Comparison of ENCODE assay signal across 9 mouse cellular contexts in the genomic region with DNA sequence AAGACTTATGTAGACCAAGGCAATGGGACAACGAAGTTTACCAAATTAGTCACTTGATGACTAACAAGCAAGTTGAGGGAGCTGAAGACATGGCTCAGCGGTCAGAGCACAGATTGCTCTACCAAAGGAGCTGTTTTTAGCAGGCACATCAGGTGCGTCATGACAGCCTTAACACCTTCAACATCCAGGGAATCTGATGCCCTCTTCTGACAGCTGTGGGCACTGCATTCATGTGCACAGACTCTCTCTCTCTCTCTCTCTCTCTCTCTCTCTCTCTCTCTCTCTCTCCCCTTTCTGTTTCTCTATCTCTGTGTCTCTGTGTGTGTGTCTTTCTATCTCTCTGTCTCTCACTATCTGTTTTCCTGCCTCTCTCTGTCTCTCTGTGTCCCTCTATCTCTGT. TPM values are rescaled to one million over a fixed set of nuclear protein-coding genes. Genes with fewer than 3 reads are reported as not detected.
A peak's percentile ranks its signal among the peaks of the same experiment; 100 is the strongest.
DNase-seq lines count a peak whose midpoint lies in the region; ATAC-seq and TF ChIP-seq lines count a peak whose summit lies in the region.
"Had no signal": no experiment of that assay in that cellular context is flagged by ENCODE, and none has a peak within 500 bp of the region (broad histone marks: within the 10 kb centered on the region; RNA-seq: fewer than 3 reads in every experiment).

No protein-coding gene starts in this region.

- WGBS in heart, embryonic 11.5 days (ENCODE audit: insufficient replicate concordance), result 56% methylated on average over 3 of the region's 3 CpGs
- WGBS in olfactory bulb, adult 2 months, result 45% methylated on average over 3 of the region's 3 CpGs
- 75% methylated on average over 3 of the region's 3 CpGs for WGBS in hindbrain, embryonic 13.5 days
- WGBS in forebrain, embryonic 10.5 days, result 70% methylated on average over 3 of the region's 3 CpGs

- H3K4me1 ChIP-seq in heart, embryonic 11.5 days (ENCODE audit: control insufficient read depth, insufficient read depth, low read length), result no peaks in the 10 kb centered on the region
- H3K4me1 ChIP-seq in MEL (ENCODE audit: control insufficient read depth in 1 of 2, insufficient read depth in 2 of 2, low read length in 2 of 2), result no peaks in the 10 kb centered on the region
- H3K4me1 ChIP-seq in olfactory bulb, adult 2 months (ENCODE audit: control insufficient read depth, insufficient read depth, low read length), result peaks cover 8% of the 10 kb centered on the region
- H3K4me1 ChIP-seq in hindbrain, embryonic 13.5 days (replicated peaks), result 0 out of 2 replicates have a peak, but pooled peaks cover 8% of the 10 kb centered on the region
- H3K4me1 ChIP-seq in forebrain, embryonic 10.5 days, result peaks cover 27% of the 10 kb centered on the region
- H3K4me1 ChIP-seq: heart, embryonic 15.5 days had no signal

- no peak for TF ChIP-seq POLR2A in MEL (IDR thresholded peaks at IDR 0.05; ENCODE audit: control insufficient read depth in 1 of 2, insufficient read depth in 1 of 2, low read depth in 1 of 2, low read length in 2 of 2, poor library complexity in 1 of 2)
- no peak for TF ChIP-seq POLR2A in olfactory bulb, adult 2 months (IDR thresholded peaks at IDR 0.05; ENCODE audit: insufficient read depth, low read depth, low read length)

- peak; percentile 59 to 60 (median 59) for TF ChIP-seq CTCF in MEL (IDR thresholded peaks at IDR 0.05 in 2 of 3, conservative IDR thresholded peaks at IDR 0.05 in 1 of 3; ENCODE audit: control insufficient read depth in 1 of 3, insufficient read depth in 1 of 3, low read depth in 2 of 3, low read length in 3 of 3, poor library complexity in 1 of 3, severe bottlenecking in 1 of 3)
- no peak for TF ChIP-seq CTCF in olfactory bulb, adult 2 months (IDR thresholded peaks at IDR 0.05; ENCODE audit: insufficient read depth, low read depth, low read length)

- H3K9ac ChIP-seq in heart, embryonic 11.5 days (ENCODE audit: low read depth, low read length), result no peak overlapping the region
- no peak overlapping the region for H3K9ac ChIP-seq in MEL (ENCODE audit: control insufficient read depth, low read depth, low read length, poor library complexity, severe bottlenecking)
- H3K9ac ChIP-seq in hindbrain, embryonic 13.5 days, result no peak overlapping the region
- H3K9ac ChIP-seq: heart, embryonic 15.5 days had no signal

- no peak overlapping the region for H3K27ac ChIP-seq in heart, embryonic 11.5 days (ENCODE audit: low read depth, low read length)
- no peak overlapping the region for H3K27ac ChIP-seq in MEL (ENCODE audit: control insufficient read depth, low read depth, low read length)
- peak overlapping the region; percentile 73 for H3K27ac ChIP-seq in olfactory bulb, adult 2 months (ENCODE audit: insufficient read depth, low read depth, low read length)
- no peak overlapping the region for H3K27ac ChIP-seq in hindbrain, embryonic 13.5 days
- H3K27ac ChIP-seq in forebrain, embryonic 10.5 days, result no peak overlapping the region
- H3K27ac ChIP-seq: heart, embryonic 15.5 days had no signal

- TF ChIP-seq EP300 in MEL (IDR thresholded peaks at IDR 0.05; ENCODE audit: low read depth in 1 of 2, low read length in 2 of 2), result no peak

- H3K27me3 ChIP-seq in heart, embryonic 11.5 days (ENCODE audit: control insufficient read depth, insufficient read depth, low read length), result peaks cover 2% of the 10 kb centered on the region
- H3K27me3 ChIP-seq in MEL (ENCODE audit: control insufficient read depth in 1 of 2, insufficient read depth in 2 of 2, low read length in 2 of 2), result peaks cover 6 to 9% of the 10 kb centered on the region in 2 experiments; a peak in 3 of 4 replicates
- H3K27me3 ChIP-seq in hindbrain, embryonic 13.5 days, result no peaks in the 10 kb centered on the region
- H3K27me3 ChIP-seq in forebrain, embryonic 10.5 days (ENCODE audit: poor library complexity, severe bottlenecking), result peaks cover 5% of the 10 kb centered on the region
- H3K27me3 ChIP-seq: heart, embryonic 15.5 days had no signal

- no peak overlapping the region for H3K4me2 ChIP-seq in heart, embryonic 11.5 days
- no peak overlapping the region for H3K4me2 ChIP-seq in hindbrain, embryonic 13.5 days
- H3K4me2 ChIP-seq: heart, embryonic 15.5 days had no signal

- no peak for ATAC-seq in heart, embryonic 11.5 days (replicated peaks; ENCODE audit: insufficient number of reproducible peaks, low FRiP score, low TSS enrichment)
- ATAC-seq in hindbrain, embryonic 13.5 days (ENCODE audit: low FRiP score), result no peak

- no peaks in the 10 kb centered on the region for H3K9me3 ChIP-seq in heart, embryonic 11.5 days (replicated peaks; ENCODE audit: control insufficient read depth, low read length)
- no peaks in the 10 kb centered on the region for H3K9me3 ChIP-seq in MEL (replicated peaks; ENCODE audit: insufficient read depth, low read length)
- no peaks in the 10 kb centered on the region for H3K9me3 ChIP-seq in hindbrain, embryonic 13.5 days
- no peaks in the 10 kb centered on the region for H3K9me3 ChIP-seq in forebrain, embryonic 10.5 days
- H3K9me3 ChIP-seq: heart, embryonic 15.5 days had no signal

- H3K79me2 ChIP-seq in MEL (ENCODE audit: control insufficient read depth, insufficient read depth, low read length, poor library complexity), result no peaks in the 10 kb centered on the region

- TF ChIP-seq RAD21 in MEL (IDR thresholded peaks at IDR 0.05; ENCODE audit: low read depth, low read length), result peak; percentile 56

- DNase-seq in heart, postnatal 4 days, result peak; percentile 37
- DNase-seq in MEL (ENCODE audit: low read depth, low spot score), result peak; percentile 43
- DNase-seq in c-Kit-positive CD71-positive TER-119-positive erythroid progenitor cells, embryonic 14.5 days (ENCODE audit: low spot score), result peak; percentile 9
- no peak for DNase-seq in cerebellum, adult 11-12 months
- DNase-seq in forebrain, embryonic 10.5 days (ENCODE audit: extremely low spot score, low spot score), result no peak

- H3K4me3 ChIP-seq in heart, embryonic 11.5 days (ENCODE audit: low read depth, low read length), result no peak overlapping the region
- H3K4me3 ChIP-seq in MEL (ENCODE audit: control insufficient read depth in 1 of 2, insufficient read depth in 1 of 2, low read depth in 2 of 2, low read length in 2 of 2), result no peak overlapping the region
- H3K4me3 ChIP-seq in olfactory bulb, adult 2 months (ENCODE audit: insufficient read depth, low read depth, low read length), result no peak overlapping the region
- no peak overlapping the region for H3K4me3 ChIP-seq in hindbrain, embryonic 13.5 days
- H3K4me3 ChIP-seq in forebrain, embryonic 10.5 days, result no peak overlapping the region
- H3K4me3 ChIP-seq: heart, embryonic 15.5 days had no signal

- H3K36me3 ChIP-seq in heart, embryonic 11.5 days (ENCODE audit: control insufficient read depth, insufficient read depth, low read length), result no peaks in the 10 kb centered on the region
- H3K36me3 ChIP-seq in MEL (ENCODE audit: control insufficient read depth in 1 of 2, insufficient read depth in 2 of 2, low read length in 2 of 2), result no peaks in the 10 kb centered on the region
- H3K36me3 ChIP-seq in hindbrain, embryonic 13.5 days, result no peaks in the 10 kb centered on the region
- H3K36me3 ChIP-seq in forebrain, embryonic 10.5 days (replicated peaks), result no peaks in the 10 kb centered on the region
- H3K36me3 ChIP-seq: heart, embryonic 15.5 days had no signal

RNA-seq across cellular contexts. Expression of a gene that starts 16.7 kb away (rescaled TPM):
- not detected for total RNA-seq in heart, postnatal 4 days (2021)
- polyA plus RNA-seq in heart, embryonic 11.5 days (2014; fragmentation: Nextera tagmentation; extraction: Ambion mirVana), result not detected in 2 replicates
- not detected in 2 replicates for total RNA-seq in MEL (2012; rRNA removed)
- polyA plus RNA-seq in MEL (2012; ENCODE audit: insufficient read depth in 1 of 2, insufficient read length in 2 of 2, low read depth in 1 of 2, low replicate concordance in 2 of 2, missing spikeins in 1 of 2), result 1 to 10 TPM in 1 of 2 experiments, not detected in 1; 1.6 TPM
- polyA plus RNA-seq in olfactory bulb, adult 2 months (2012; ENCODE audit: insufficient read depth, insufficient read length, low replicate concordance, missing spikeins), result not detected in 2 replicates
- polyA plus RNA-seq in hindbrain, embryonic 13.5 days (2015; fragmentation: Nextera tagmentation; extraction: Ambion mirVana), result not detected in 2 replicates
- not detected in 2 replicates for polyA plus RNA-seq in forebrain, embryonic 10.5 days (2016; fragmentation: Nextera tagmentation; extraction: Ambion mirVana)
- polyA plus RNA-seq: heart, embryonic 15.5 days had no signal

RNA-seq across cellular contexts. Expression of a gene that starts 17.0 kb away (rescaled TPM):
- total RNA-seq in heart, postnatal 4 days (2021), result not detected
- not detected in 2 replicates for polyA plus RNA-seq in heart, embryonic 11.5 days (2014; fragmentation: Nextera tagmentation; extraction: Ambion mirVana)
- not detected in 2 replicates for total RNA-seq in MEL (2012; rRNA removed)
- under 1 TPM in 1 of 2 experiments, not detected in 1; 0.58 TPM for polyA plus RNA-seq in MEL (2012; ENCODE audit: insufficient read depth in 1 of 2, insufficient read length in 2 of 2, low read depth in 1 of 2, low replicate concordance in 2 of 2, missing spikeins in 1 of 2)
- not detected in 2 replicates for polyA plus RNA-seq in olfactory bulb, adult 2 months (2012; ENCODE audit: insufficient read depth, insufficient read length, low replicate concordance, missing spikeins)
- not detected in 2 replicates for polyA plus RNA-seq in hindbrain, embryonic 13.5 days (2015; fragmentation: Nextera tagmentation; extraction: Ambion mirVana)
- not detected in 2 replicates for polyA plus RNA-seq in forebrain, embryonic 10.5 days (2016; fragmentation: Nextera tagmentation; extraction: Ambion mirVana)
- polyA plus RNA-seq: heart, embryonic 15.5 days had no signal

RNA-seq across cellular contexts. Expression of a gene that starts 36.1 kb away (rescaled TPM):
- total RNA-seq in heart, postnatal 4 days (2021), result not detected
- not detected in 2 replicates for polyA plus RNA-seq in heart, embryonic 11.5 days (2014; fragmentation: Nextera tagmentation; extraction: Ambion mirVana)
- 0.20 TPM in 1 of 2 replicates, not detected in the other for total RNA-seq in MEL (2012; rRNA removed)
- under 1 TPM in 1 of 2 experiments, not detected in 1; 0.54 TPM for polyA plus RNA-seq in MEL (2012; ENCODE audit: insufficient read depth in 1 of 2, insufficient read length in 2 of 2, low read depth in 1 of 2, low replicate concordance in 2 of 2, missing spikeins in 1 of 2)
- not detected in 2 replicates for polyA plus RNA-seq in olfactory bulb, adult 2 months (2012; ENCODE audit: insufficient read depth, insufficient read length, low replicate concordance, missing spikeins)
- polyA plus RNA-seq in hindbrain, embryonic 13.5 days (2015; fragmentation: Nextera tagmentation; extraction: Ambion mirVana), result 0.09 TPM in 1 of 2 replicates, not detected in the other
- polyA plus RNA-seq in forebrain, embryonic 10.5 days (2016; fragmentation: Nextera tagmentation; extraction: Ambion mirVana), result not detected in 2 replicates
- polyA plus RNA-seq: heart, embryonic 15.5 days had no signal

RNA-seq across cellular contexts. Expression of a gene that starts 40.1 kb away (rescaled TPM):
- total RNA-seq in heart, postnatal 4 days (2021), result not detected
- polyA plus RNA-seq in heart, embryonic 11.5 days (2014; fragmentation: Nextera tagmentation; extraction: Ambion mirVana), result not detected in 2 replicates
- total RNA-seq in MEL (2012; rRNA removed), result not detected in 2 replicates
- not detected for polyA plus RNA-seq in MEL (2012; ENCODE audit: insufficient read depth in 1 of 2, insufficient read length in 2 of 2, low read depth in 1 of 2, low replicate concordance in 2 of 2, missing spikeins in 1 of 2)
- not detected in 2 replicates for polyA plus RNA-seq in olfactory bulb, adult 2 months (2012; ENCODE audit: insufficient read depth, insufficient read length, low replicate concordance, missing spikeins)
- polyA plus RNA-seq in hindbrain, embryonic 13.5 days (2015; fragmentation: Nextera tagmentation; extraction: Ambion mirVana), result 1.0 and 1.4 TPM in 2 replicates
- polyA plus RNA-seq in forebrain, embryonic 10.5 days (2016; fragmentation: Nextera tagmentation; extraction: Ambion mirVana), result 0.21 TPM in 1 of 2 replicates, not detected in the other
- polyA plus RNA-seq: heart, embryonic 15.5 days had no signal

Comparison
In these comparisons a context has a peak if more than half of its experiments do, and no peak if none do; other contexts are left out.
1. DNase-seq: peak in heart, postnatal 4 days (single experiment), MEL (single experiment) and c-Kit-positive CD71-positive TER-119-positive erythroid progenitor cells, embryonic 14.5 days (single experiment); none in cerebellum, adult 11-12 months (single experiment) and forebrain, embryonic 10.5 days (single experiment).